Mouse (Mus musculus): ENCODE measurements around the gene 4930518I15Rik. TPM values are rescaled to one million over a fixed set of nuclear protein-coding genes. Genes with fewer than 3 reads are reported as not detected.

Gene 4930518I15Rik
- polyA plus RNA-seq, 1 experiment from 2014 or later, result 10.4 TPM

- no peaks in the 10 kb centered on the region for H3K9me3 ChIP-seq
- no peak overlapping the region for H3K4me3 ChIP-seq
- 94% methylated on average over 8 of the region's 8 CpGs for WGBS
- no peak overlapping the region for H3K9ac ChIP-seq
- H3K27ac ChIP-seq (replicated peaks), result no peak overlapping the region
- H3K36me3 ChIP-seq, result peaks cover 60% of the 10 kb centered on the region
- H3K4me1 ChIP-seq (replicated peaks), result peaks cover 13% of the 10 kb centered on the region; the same call in 1 of the 2 replicates
- no peak for ATAC-seq (ENCODE audit: low read depth)
- H3K4me2 ChIP-seq, result no peak overlapping the region
- H3K27me3 ChIP-seq, result no peaks in the 10 kb centered on the region
Observed at GRCm38 (mm10) chr2:156874047-156874759, 16.5 kb upstream of the 4930518I15Rik start.

- Histone ChIP-seq H3K4me2 (no peak overlapping the region), H3K9ac (no peak overlapping the region), H3K36me3 (peaks cover 66% of the 10 kb centered on the region), H3K4me3 (no peak overlapping the region), H3K27ac (replicated peaks) (no peak overlapping the region), H3K9me3 (no peaks in the 10 kb centered on the region), H3K4me1 (replicated peaks) (peaks cover 14% of the 10 kb centered on the region; the same call in 1 of the 2 replicates), H3K27me3 (no peaks in the 10 kb centered on the region)
- ATAC-seq (ENCODE audit: low read depth), result peak; percentile 47; the same call in 1 of the 2 replicates
- 34% methylated on average over 5 of the region's 5 CpGs for WGBS
Observed at GRCm38 (mm10) chr2:156873629-156874028, 15.9 kb upstream of the 4930518I15Rik start.

GRCm38 (mm10) chr2:156870519-156870918 lies 12.8 kb upstream of the 4930518I15Rik start:
- no peak overlapping the region for H3K27ac ChIP-seq (replicated peaks)
- WGBS, result 56% methylated on average over 6 of the region's 6 CpGs
- H3K36me3 ChIP-seq, result peaks cover 96% of the 10 kb centered on the region

GRCm38 (mm10) chr2:156869554-156869953 lies 11.8 kb upstream of the 4930518I15Rik start:
- Histone ChIP-seq H3K27ac (replicated peaks) (no peak overlapping the region), H3K9ac (no peak overlapping the region), H3K36me3 (peaks cover 92% of the 10 kb centered on the region), H3K4me3 (no peak overlapping the region), H3K9me3 (no peaks in the 10 kb centered on the region), H3K4me1 (replicated peaks) (peaks cover 29% of the 10 kb centered on the region), H3K27me3 (no peaks in the 10 kb centered on the region), H3K4me2 (no peak overlapping the region)
- 91% methylated on average over 7 of the region's 7 CpGs for WGBS
- no peak for ATAC-seq (ENCODE audit: low read depth)

More at GRCm38 (mm10) chr2:156870519-156870918, 12.8 kb upstream of the 4930518I15Rik start:
- no peaks in the 10 kb centered on the region for H3K9me3 ChIP-seq
- ATAC-seq (ENCODE audit: low read depth), result no peak
- no peak overlapping the region for H3K9ac ChIP-seq
- no peak overlapping the region for H3K4me2 ChIP-seq
- H3K27me3 ChIP-seq, result no peaks in the 10 kb centered on the region
- no peak overlapping the region for H3K4me3 ChIP-seq
- H3K4me1 ChIP-seq (replicated peaks), result peaks cover 21% of the 10 kb centered on the region

GRCm38 (mm10) chr2:156868994-156869393 lies 11.2 kb upstream of the 4930518I15Rik start:
- ATAC-seq (ENCODE audit: low read depth), result no peak
- H3K4me3 ChIP-seq, result no peak overlapping the region
- no peak overlapping the region for H3K27ac ChIP-seq (replicated peaks)
- H3K27me3 ChIP-seq, result no peaks in the 10 kb centered on the region
- H3K4me1 ChIP-seq (replicated peaks), result peaks cover 34% of the 10 kb centered on the region
- WGBS, result 89% methylated on average over 8 of the region's 8 CpGs
- peaks cover 86% of the 10 kb centered on the region for H3K36me3 ChIP-seq
- H3K9me3 ChIP-seq, result no peaks in the 10 kb centered on the region
- no peak overlapping the region for H3K9ac ChIP-seq
- H3K4me2 ChIP-seq, result no peak overlapping the region

GRCm38 (mm10) chr2:156864481-156864880 lies 6.7 kb upstream of the 4930518I15Rik start:
- H3K27me3 ChIP-seq, result no peaks in the 10 kb centered on the region
- ATAC-seq (ENCODE audit: low read depth), result no peak
- peaks cover 48% of the 10 kb centered on the region for H3K36me3 ChIP-seq
- H3K4me3 ChIP-seq, result peak overlapping the region; percentile 99; the same call in 1 of the 2 replicates
- no peaks in the 10 kb centered on the region for H3K9me3 ChIP-seq
- H3K4me2 ChIP-seq, result peak overlapping the region; percentile 97
- H3K27ac ChIP-seq (replicated peaks), result no peak overlapping the region
- peak overlapping the region; percentile 98; the same call in 1 of the 2 replicates for H3K9ac ChIP-seq
- H3K4me1 ChIP-seq (replicated peaks), result peaks cover 50% of the 10 kb centered on the region
- WGBS, result 76% methylated on average over 3 of the region's 3 CpGs

- H3K4me1 ChIP-seq (replicated peaks), result peaks cover 48% of the 10 kb centered on the region
- H3K4me2 ChIP-seq, result peak overlapping the region; percentile 97
- H3K4me3 ChIP-seq, result peak overlapping the region; percentile 99
- peaks cover 40% of the 10 kb centered on the region for H3K36me3 ChIP-seq
- peak; percentile 46; the same call in 1 of the 2 replicates for ATAC-seq (ENCODE audit: low read depth)
- 5% methylated on average over 28 of the region's 28 CpGs for WGBS
- no peaks in the 10 kb centered on the region for H3K9me3 ChIP-seq
- H3K27me3 ChIP-seq, result no peaks in the 10 kb centered on the region
- peak overlapping the region; percentile 98 for H3K9ac ChIP-seq
- peak overlapping the region; percentile 91 for H3K27ac ChIP-seq (replicated peaks)
Observed at GRCm38 (mm10) chr2:156863487-156864160, 5.9 kb upstream of the 4930518I15Rik start.

GRCm38 (mm10) chr2:156862772-156863486 lies 5.2 kb upstream of the 4930518I15Rik start, which contains the start of gene Rab5if:
Gene Rab5if, plus strand, starts transcription at chr2:156863128.
- H3K4me1 ChIP-seq (replicated peaks), result peaks cover 48% of the 10 kb centered on the region
- H3K27me3 ChIP-seq, result no peaks in the 10 kb centered on the region
- H3K27ac ChIP-seq (replicated peaks), result peak within 1 kb of the TSS; percentile 96
- H3K9me3 ChIP-seq, result no peaks in the 10 kb centered on the region
- peak; percentile 95 for ATAC-seq (ENCODE audit: low read depth)
- H3K36me3 ChIP-seq, result peaks cover 33% of the 10 kb centered on the region
- peak within 1 kb of the TSS; percentile 98 for H3K9ac ChIP-seq
- H3K4me3 ChIP-seq, result peak within 1 kb of the TSS; percentile 99
- H3K4me2 ChIP-seq, result peak within 1 kb of the TSS; percentile 97
- under 1% methylated on average over 97 of the region's 98 CpGs for WGBS

- Histone ChIP-seq H3K27me3 (no peaks in the 10 kb centered on the region), H3K36me3 (peaks cover 28% of the 10 kb centered on the region), H3K9ac (peak overlapping the region; percentile 80), H3K4me3 (peak overlapping the region; percentile 99), H3K4me2 (peak overlapping the region; percentile 72), H3K27ac (replicated peaks) (peak overlapping the region; percentile 96), H3K4me1 (replicated peaks) (peaks cover 48% of the 10 kb centered on the region), H3K9me3 (no peaks in the 10 kb centered on the region)
- peak; percentile 28 for ATAC-seq (ENCODE audit: low read depth)
- WGBS, result 0% methylated on average over 19 of the region's 19 CpGs
Observed at GRCm38 (mm10) chr2:156862041-156862717, 4.4 kb upstream of the 4930518I15Rik start.

- Histone ChIP-seq H3K4me1 (replicated peaks) (peaks cover 24% of the 10 kb centered on the region), H3K4me2 (no peak overlapping the region), H3K27ac (replicated peaks) (no peak overlapping the region), H3K9ac (no peak overlapping the region), H3K9me3 (no peaks in the 10 kb centered on the region), H3K4me3 (no peak overlapping the region), H3K36me3 (peaks cover 20% of the 10 kb centered on the region), H3K27me3 (no peaks in the 10 kb centered on the region)
- no peak for ATAC-seq (ENCODE audit: low read depth)
- 87% methylated on average over 7 of the region's 7 CpGs for WGBS
Observed at GRCm38 (mm10) chr2:156858671-156859070, 925 bp upstream of the 4930518I15Rik start.

GRCm38 (mm10) chr2:156857385-156857791 lies 358 bp downstream of the 4930518I15Rik start:
- WGBS, result 81% methylated on average over 3 of the region's 3 CpGs
- Histone ChIP-seq H3K4me2 (no peak overlapping the region), H3K27ac (replicated peaks) (no peak overlapping the region), H3K4me3 (no peak overlapping the region), H3K36me3 (peaks cover 27% of the 10 kb centered on the region), H3K9me3 (no peaks in the 10 kb centered on the region), H3K4me1 (replicated peaks) (peaks cover 22% of the 10 kb centered on the region), H3K27me3 (no peaks in the 10 kb centered on the region), H3K9ac (no peak overlapping the region)
- no peak for ATAC-seq (ENCODE audit: low read depth)
